Mouse (Mus musculus) myocyte (in vitro differentiated cells): ENCODE results near the gene E430018J23Rik. TPM values are rescaled to one million over a fixed set of nuclear protein-coding genes. Genes with fewer than 3 reads are reported as not detected.

Source experiments
- H3K27me3 ChIP-seq: one replicate; pipeline ENCODE4 v1.6.1; 2011; ENCODE audit not compliant: control insufficient read depth, insufficient read depth, insufficient read length
- H3K36me3 ChIP-seq: one replicate; pipeline ENCODE4 v1.6.1; 2011; ENCODE audit not compliant: control insufficient read depth, insufficient read depth
- H3K4me2 ChIP-seq: one replicate; pipeline ENCODE4 v1.6.1; 2011; ENCODE audit warnings: low read depth, control low read depth
- H3K4me3 ChIP-seq: one replicate; pipeline ENCODE4 v1.5.1; 2011; ENCODE audit warnings: mild to moderate bottlenecking, control low read depth, moderate library complexity
- H3K79me2 ChIP-seq: one replicate; pipeline ENCODE4 v1.6.1; 2011; ENCODE audit not compliant: control insufficient read depth, insufficient read depth
- H3ac ChIP-seq: one replicate; pipeline ENCODE4 v1.6.1; 2011; ENCODE audit not compliant: control insufficient read depth, insufficient read length
- CEBPB ChIP-seq: IDR thresholded peaks from 2 replicates; pipeline ENCODE4 v1.6.1; 2011; ENCODE audit warnings: mild to moderate bottlenecking, moderate library complexity; ENCODE audit not compliant: poor library complexity, insufficient read depth, severe bottlenecking
- E2F4 ChIP-seq: IDR thresholded peaks from one replicate; pipeline ENCODE4 v1.6.1; 2011; ENCODE audit warnings: mild to moderate bottlenecking, control low read depth, moderate library complexity; ENCODE audit not compliant: insufficient read depth
- MAX ChIP-seq: IDR thresholded peaks from one replicate; pipeline ENCODE4 v1.6.1; 2011; ENCODE audit warnings: low read depth, mild to moderate bottlenecking, control low read depth
- MYOD1 ChIP-seq, 3 experiments: IDR thresholded peaks; one replicate each; pipeline ENCODE4 v1.6.1; 2011; ENCODE audit warnings: control low read depth in 2 of 3, low read depth in 2 of 3, mild to moderate bottlenecking in 2 of 3, moderate library complexity in 1 of 3; ENCODE audit not compliant: insufficient read length in 2 of 3, control insufficient read depth in 1 of 3
- MYOG ChIP-seq, 3 experiments: IDR thresholded peaks; one replicate each; pipeline ENCODE4 v1.6.1; 2011; ENCODE audit warnings: control low read depth in 2 of 3, low read depth in 2 of 3, mild to moderate bottlenecking in 2 of 3; ENCODE audit not compliant: insufficient read length in 2 of 3, control insufficient read depth in 1 of 3, insufficient read depth in 1 of 3
- POLR2A ChIP-seq: IDR thresholded peaks from one replicate; pipeline ENCODE4 v1.6.1; 2011; ENCODE audit warnings: low read depth, mild to moderate bottlenecking, control low read depth, moderate library complexity; ENCODE audit not compliant: insufficient read length
- POLR2AphosphoS2 ChIP-seq: IDR thresholded peaks from one replicate; pipeline ENCODE4 v1.6.1; 2011; ENCODE audit warnings: low read depth, control low read depth; ENCODE audit not compliant: insufficient read length
- REST ChIP-seq: IDR thresholded peaks from one replicate; pipeline ENCODE4 v1.6.1; 2011; ENCODE audit warnings: mild to moderate bottlenecking, control low read depth, moderate library complexity; ENCODE audit not compliant: insufficient read depth, insufficient read length
- SRF ChIP-seq: IDR thresholded peaks from one replicate; pipeline ENCODE4 v1.6.1; 2011; ENCODE audit warnings: low read depth; ENCODE audit not compliant: control insufficient read depth, insufficient read length
- TCF12 ChIP-seq: IDR thresholded peaks from one replicate; pipeline ENCODE4 v1.6.1; 2011; ENCODE audit warnings: mild to moderate bottlenecking, control low read depth; ENCODE audit not compliant: poor library complexity, insufficient read depth, severe bottlenecking
- TCF3 ChIP-seq: IDR thresholded peaks from one replicate; pipeline ENCODE4 v1.6.1; 2011; ENCODE audit warnings: low read depth, control low read depth; ENCODE audit not compliant: insufficient read length
- USF1 ChIP-seq: IDR thresholded peaks from one replicate; pipeline ENCODE4 v1.6.1; 2011; ENCODE audit warnings: low read depth, mild to moderate bottlenecking, control low read depth, moderate library complexity
- polyA plus RNA-seq: library from polyadenylated mRNA; unstranded; fragments of >200 nt; fragmentation: generic; extraction: Trizol; gene quantifications from one replicate; pipeline ENCODE4 v1.2.1, GENCODE M21; 2012; ENCODE audit warnings: missing spikeins

The E430018J23Rik gene
- polyA plus RNA-seq = 3.0 TPM

- H3K4me3 ChIP-seq = peak within 1 kb of the TSS; percentile 69
- no peaks in the 10 kb centered on the region for H3K36me3 ChIP-seq
- peak within 1 kb of the TSS; percentile 83 for H3K4me2 ChIP-seq
- H3ac ChIP-seq = peak within 1 kb of the TSS; percentile 60
- no peaks in the 10 kb centered on the region for H3K79me2 ChIP-seq
- peak; percentile 60 for TF ChIP-seq POLR2AphosphoS2
- no peak for TF ChIP-seq USF1
- TF ChIP-seq E2F4 = no peak
- TF ChIP-seq POLR2A = peak; percentile 73
- H3K27me3 ChIP-seq = peaks cover 5% of the 10 kb centered on the region
Measured at GRCm38 (mm10) chr7:127393157-127393943, at the start of gene E430018J23Rik. Gene E430018J23Rik (minus strand): TSS chr7:127393629.

- Histone ChIP-seq H3ac (no peak overlapping the region), H3K27me3 (no peaks in the 10 kb centered on the region), H3K4me3 (no peak overlapping the region), H3K79me2 (no peaks in the 10 kb centered on the region), H3K4me2 (no peak overlapping the region), H3K36me3 (peaks cover 5% of the 10 kb centered on the region)
- TF ChIP-seq MAX (no peak), SRF (no peak), POLR2A (no peak)
Measured at GRCm38 (mm10) chr7:127437724-127438123, 44.3 kb upstream of the E430018J23Rik start.

DNA sequence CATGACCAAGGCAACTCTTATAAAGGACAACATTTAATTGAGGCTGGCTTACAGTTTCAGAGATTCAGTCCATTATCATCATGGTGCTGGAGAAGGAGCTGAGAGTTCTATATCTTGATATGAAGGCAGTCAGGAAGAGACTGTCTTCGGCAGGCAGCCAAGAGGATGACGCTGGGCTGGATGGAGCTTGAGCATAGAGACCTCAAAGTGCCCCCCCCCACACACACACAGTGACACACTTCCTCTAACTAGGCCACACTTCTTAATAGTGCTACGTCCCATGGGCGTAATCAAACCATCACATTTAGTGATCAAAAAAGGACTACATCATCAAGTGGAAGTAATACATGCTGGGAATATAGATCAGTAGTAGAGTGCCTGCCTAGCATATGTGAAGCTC, 41.8 kb upstream of the E430018J23Rik start:
- H3K27me3 ChIP-seq = no peaks in the 10 kb centered on the region
- H3K4me2 ChIP-seq = no peak overlapping the region
- no peaks in the 10 kb centered on the region for H3K36me3 ChIP-seq
- no peaks in the 10 kb centered on the region for H3K79me2 ChIP-seq
- TF ChIP-seq TCF12 = no peak
- TF ChIP-seq MYOG (IDR thresholded peaks at IDR 0.05; ENCODE audit: control insufficient read depth in 1 of 3, insufficient read depth in 1 of 3, insufficient read length in 2 of 3, low read depth in 2 of 3) = no peak
- no peak for TF ChIP-seq MYOD1 (IDR thresholded peaks at IDR 0.05; ENCODE audit: control insufficient read depth in 1 of 3, insufficient read length in 2 of 3, low read depth in 2 of 3)
- no peak for TF ChIP-seq MAX
- no peak for TF ChIP-seq E2F4
- no peak for TF ChIP-seq SRF
- TF ChIP-seq POLR2AphosphoS2 = no peak
- TF ChIP-seq USF1 = no peak
- TF ChIP-seq REST = no peak
- TF ChIP-seq TCF3 = no peak
- TF ChIP-seq CEBPB = no peak
- no peak for TF ChIP-seq POLR2A
- no peak overlapping the region for H3ac ChIP-seq
- H3K4me3 ChIP-seq = no peak overlapping the region

DNA sequence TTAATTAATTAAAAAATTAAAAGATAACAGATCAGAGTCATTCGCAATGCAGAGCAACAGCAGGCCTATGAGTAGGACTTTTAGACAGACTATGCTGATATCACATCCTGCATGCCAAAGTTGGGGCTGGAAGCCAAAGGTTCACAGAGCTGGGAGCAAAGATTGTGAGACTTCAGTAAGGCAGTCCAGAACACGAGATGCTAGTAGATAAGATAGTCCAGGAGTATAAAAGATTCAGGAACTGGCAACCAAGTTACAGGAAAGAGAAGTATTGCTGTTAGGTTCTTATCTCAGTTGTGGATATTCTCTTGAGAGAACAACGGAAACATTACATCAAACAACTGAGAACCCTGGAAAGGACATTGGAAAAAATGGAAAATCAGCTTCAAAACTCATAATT, 32.9 kb upstream of the E430018J23Rik start:
- H3K36me3 ChIP-seq = no peaks in the 10 kb centered on the region
- H3ac ChIP-seq = no peak overlapping the region
- no peak overlapping the region for H3K4me3 ChIP-seq
- H3K79me2 ChIP-seq = peaks cover 2% of the 10 kb centered on the region
- H3K4me2 ChIP-seq = no peak overlapping the region
- no peak for TF ChIP-seq TCF3
- no peak for TF ChIP-seq MYOG (IDR thresholded peaks at IDR 0.05; ENCODE audit: control insufficient read depth in 1 of 3, insufficient read depth in 1 of 3, insufficient read length in 2 of 3, low read depth in 2 of 3)
- no peak for TF ChIP-seq SRF
- TF ChIP-seq CEBPB = no peak
- no peak for TF ChIP-seq E2F4
- H3K27me3 ChIP-seq = peaks cover 5% of the 10 kb centered on the region

DNA sequence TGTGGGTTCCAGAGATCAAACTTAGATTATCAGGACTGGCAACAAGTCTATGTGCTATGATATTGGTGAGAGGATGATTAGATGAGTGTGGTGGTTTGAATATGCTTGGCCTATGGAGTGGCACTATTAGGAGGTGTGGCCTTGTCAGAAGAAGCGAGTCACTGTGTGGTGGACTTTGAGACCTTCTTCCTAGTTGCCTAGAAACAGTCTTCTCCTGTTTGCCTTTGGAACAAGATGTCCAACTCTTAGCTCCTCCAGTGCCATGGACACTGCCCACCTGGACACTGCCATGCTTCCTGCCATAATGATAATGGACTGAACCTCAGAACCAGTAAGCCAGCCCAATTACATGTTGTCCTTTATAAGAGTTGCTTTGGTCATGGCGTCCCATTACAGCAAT, 32.5 kb upstream of the E430018J23Rik start:
- Histone ChIP-seq H3K4me3 (no peak overlapping the region), H3ac (no peak overlapping the region), H3K27me3 (peaks cover 5% of the 10 kb centered on the region), H3K36me3 (no peaks in the 10 kb centered on the region), H3K79me2 (peaks cover 6% of the 10 kb centered on the region), H3K4me2 (no peak overlapping the region)
- TF ChIP-seq SRF (no peak), TCF12 (no peak), MYOG (IDR thresholded peaks at IDR 0.05; ENCODE audit: control insufficient read depth in 1 of 3, insufficient read depth in 1 of 3, insufficient read length in 2 of 3, low read depth in 2 of 3) (no peak), E2F4 (no peak), USF1 (no peak), CEBPB (no peak), REST (no peak), MAX (no peak), MYOD1 (IDR thresholded peaks at IDR 0.05; ENCODE audit: control insufficient read depth in 1 of 3, insufficient read length in 2 of 3, low read depth in 2 of 3) (no peak), TCF3 (no peak), POLR2AphosphoS2 (no peak), POLR2A (no peak)
